Mouse (Mus musculus) ZHBTc4 (cell line): ENCODE measurements around the gene Osbpl2.
A peak's percentile ranks its signal among the peaks of the same experiment; 100 is the strongest.

Source experiments
- DNase-seq: peaks from one replicate; pipeline ENCODE4 v3.0.0-alpha.2; 2011; ENCODE audit warnings: low read depth, low spot score

Gene Osbpl2

DNA sequence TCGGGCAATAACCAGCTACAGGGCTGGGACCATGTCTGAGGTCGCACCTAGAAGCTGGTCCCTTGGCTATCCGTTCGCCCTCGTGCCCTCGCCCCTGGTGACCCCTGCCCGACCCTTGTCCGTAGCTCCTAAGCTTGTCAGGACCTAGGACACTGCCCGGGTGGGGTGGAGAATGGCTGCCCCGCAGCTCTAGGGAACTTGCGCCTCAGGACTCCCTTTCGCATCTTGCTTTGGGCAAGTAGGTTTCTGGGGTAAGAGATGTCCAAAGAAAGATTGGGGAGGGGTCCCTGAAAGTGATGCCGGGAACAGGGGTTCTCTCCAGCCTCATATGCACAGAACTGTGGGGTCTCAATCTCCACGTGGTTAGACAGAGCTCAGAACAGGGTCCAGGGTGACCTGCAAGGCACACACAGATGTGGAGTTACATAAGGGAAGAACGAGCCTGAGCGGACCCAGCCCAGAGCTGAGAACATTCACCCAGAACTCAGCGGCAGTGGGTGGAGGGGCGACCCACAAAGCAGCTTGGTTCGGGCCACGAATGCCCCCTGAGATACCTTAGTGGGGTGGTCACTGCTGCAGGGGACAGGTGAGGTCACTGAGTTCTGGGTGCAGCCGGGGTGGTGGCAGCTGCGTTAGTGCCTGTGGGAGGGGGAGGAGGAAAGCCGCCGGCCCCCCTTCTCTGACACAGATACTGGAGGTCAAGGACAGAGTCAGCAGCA is 14.3 kb upstream of the Osbpl2 start:
- peak; percentile 71 for DNase-seq

DNA sequence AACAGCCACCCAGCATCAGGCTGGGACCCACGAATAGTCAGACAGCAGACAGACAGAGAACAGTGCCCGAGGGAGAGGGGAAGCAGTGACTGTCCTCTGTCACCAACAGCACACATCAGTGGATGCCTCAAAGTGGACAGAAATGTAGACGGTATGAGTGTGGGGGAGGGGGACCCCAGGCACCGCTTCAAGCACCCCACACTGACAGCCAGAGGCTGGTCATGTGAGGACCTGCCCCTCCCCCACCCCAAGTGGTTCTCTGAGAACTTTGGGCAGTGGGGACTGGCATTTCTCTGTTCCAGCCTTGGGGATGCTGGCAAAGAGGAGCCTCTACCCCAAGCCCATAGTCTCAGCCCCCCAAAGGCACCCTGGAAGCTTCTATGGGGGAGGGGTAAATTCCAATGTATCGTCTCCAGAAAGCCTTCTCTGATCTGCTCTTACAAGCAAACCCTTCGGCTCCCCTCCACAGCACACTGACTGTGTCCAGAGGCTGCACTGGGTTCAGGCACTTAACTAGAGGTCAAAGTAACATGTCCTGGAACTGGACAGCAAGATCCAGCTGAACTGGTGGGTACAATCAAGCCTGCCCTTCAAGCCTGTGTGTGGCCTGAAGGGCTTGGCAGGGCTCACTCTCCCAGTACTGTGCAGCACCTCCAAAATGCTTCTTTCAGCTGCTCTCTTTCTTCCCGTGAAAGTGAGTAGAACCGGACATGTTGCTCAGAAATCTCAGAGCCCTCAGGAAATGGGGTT is 13.5 kb upstream of the Osbpl2 start:
- DNase-seq = no peak

DNA sequence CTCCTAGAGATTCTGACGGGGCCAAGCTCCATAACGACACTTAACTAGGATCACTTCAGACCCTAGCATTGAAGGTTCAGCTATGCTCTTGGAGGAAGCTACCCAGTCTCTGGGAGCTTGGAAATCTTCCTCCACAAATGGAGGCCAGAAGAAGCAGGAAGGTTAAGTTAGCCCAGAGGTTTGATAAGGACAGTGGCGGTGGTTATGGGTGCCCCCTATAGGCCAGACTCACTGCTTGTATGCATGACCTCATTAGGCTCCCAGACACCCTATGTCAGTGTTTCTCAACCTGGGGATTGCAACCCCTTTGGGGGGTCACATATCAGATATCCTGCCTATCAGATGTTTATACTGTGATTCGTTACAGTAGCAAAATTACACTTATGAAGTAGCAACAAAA is 12.0 kb upstream of the Osbpl2 start:
- peak; percentile 27 for DNase-seq

DNA sequence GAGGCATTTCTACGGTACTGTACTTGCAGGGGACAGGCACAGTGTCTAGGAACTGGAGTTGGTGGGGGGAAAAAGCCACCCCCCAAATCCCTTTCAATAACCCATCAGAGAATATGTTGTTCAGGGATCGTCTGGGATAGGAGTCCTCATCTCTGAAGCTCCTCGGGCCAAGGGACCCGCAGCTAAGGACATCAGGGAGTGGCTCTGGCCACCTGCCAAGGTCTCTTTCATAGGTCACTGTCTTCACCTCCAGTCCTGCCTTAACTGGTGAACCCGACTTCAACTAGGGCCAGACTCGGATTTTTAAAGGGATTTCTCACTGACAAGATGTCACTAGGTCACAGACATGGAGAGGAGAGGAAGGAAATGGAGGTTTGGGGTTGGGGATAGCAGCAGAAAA is 10.8 kb upstream of the Osbpl2 start:
- DNase-seq = no peak

GRCm38 (mm10) chr2:180113909-180114890 is 4.9 kb upstream of the Osbpl2 start:
- peak; percentile 23 for DNase-seq

GRCm38 (mm10) chr2:180115279-180115678 is 3.8 kb upstream of the Osbpl2 start:
- DNase-seq = peak; percentile 24

GRCm38 (mm10) chr2:180116081-180116493 is 3.0 kb upstream of the Osbpl2 start:
- no peak for DNase-seq

GRCm38 (mm10) chr2:180116741-180117484 is 2.2 kb upstream of the Osbpl2 start:
- DNase-seq = no peak

GRCm38 (mm10) chr2:180117485-180118194 is 1.5 kb upstream of the Osbpl2 start:
- peak; percentile 70 for DNase-seq

DNA sequence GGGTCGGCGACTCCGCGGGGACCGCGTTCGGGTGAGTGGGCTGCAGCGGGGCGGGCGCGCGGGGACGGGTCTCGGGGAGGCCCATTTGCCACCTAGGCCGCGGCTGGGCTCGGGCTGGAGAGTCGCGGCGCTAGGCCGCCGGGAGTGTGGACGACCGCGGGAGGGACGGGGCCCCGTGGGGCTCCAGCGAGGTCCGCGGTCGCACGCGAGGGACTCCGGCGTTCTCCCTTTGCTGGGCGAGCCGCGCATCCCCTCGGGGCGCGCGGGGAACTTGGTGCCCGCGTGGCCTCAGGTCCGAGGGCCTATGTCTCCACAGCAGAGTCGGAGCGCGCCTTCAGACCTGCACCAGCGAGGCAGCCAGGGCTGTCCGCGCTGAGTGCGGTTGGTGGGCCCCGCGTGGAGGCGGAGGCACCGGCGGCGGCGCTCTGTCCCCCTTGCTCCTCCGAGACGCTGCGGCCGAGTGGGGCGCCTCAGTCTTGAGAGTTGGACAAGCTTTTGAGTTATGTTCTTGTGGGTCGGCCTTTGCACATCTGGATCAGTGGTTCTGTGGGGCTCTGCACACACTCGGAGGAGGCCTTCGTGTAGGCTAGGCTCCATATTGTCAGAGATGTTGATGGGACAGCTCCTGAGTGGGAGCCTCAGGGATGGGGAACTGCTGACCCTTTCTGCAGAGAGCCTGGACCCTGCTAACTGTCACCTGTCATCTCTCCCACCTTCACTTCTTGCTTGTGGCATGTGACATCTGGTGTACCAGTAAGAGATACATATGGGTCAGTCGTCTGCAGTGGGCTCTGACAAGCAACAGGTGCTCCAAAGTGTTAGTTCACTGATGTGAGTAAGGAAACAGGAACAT is 559 bp downstream of the Osbpl2 start:
- DNase-seq = peak; percentile 59

DNA sequence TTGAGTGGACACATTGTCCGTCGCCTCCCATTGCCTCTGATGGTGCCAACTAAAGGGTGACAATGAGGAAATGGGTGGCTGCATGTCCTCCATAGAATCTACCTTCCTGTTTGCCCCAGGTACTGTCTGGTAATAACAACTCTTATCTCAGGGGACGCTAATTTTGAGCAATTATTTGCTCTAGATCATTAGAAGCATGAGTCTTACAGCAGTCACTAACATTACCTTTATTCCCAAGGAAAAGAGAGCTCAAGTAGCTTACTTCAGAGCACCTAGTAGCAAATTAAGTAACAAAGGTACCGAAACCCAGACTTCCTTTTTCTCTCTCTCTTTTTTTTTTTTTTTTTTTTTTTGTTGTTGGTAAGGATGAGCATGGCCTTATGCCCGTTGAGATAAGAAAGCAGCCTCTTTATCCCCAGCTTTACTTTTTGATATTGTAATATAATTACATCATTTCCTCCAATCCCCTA is 1.2 kb downstream of the Osbpl2 start:
- no peak for DNase-seq

GRCm38 (mm10) chr2:180124192-180124591 is 5.1 kb downstream of the Osbpl2 start:
- peak; percentile 26 for DNase-seq

DNA sequence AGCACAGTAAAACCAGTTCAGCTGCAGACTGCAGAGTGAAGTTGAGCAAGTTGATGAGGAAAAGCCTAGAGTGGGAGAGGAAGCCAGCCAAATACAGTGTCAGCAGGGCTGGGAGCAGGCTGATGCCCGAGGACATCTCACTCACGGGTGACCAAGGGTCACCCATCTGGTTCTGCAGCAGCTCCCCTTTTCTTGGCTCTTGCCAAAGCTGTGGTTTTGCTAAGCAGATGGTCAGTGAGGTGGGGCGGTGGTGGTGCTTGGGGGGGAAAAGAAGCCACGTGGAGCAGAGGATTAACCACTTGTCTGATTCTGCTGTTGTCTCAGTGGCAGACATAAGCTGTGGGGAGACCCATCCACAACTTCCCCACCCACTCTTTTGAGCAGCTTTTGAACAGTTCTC is 7.1 kb downstream of the Osbpl2 start:
- no peak for DNase-seq

- DNase-seq = no peak
These were observed 8.6 kb downstream of the Osbpl2 start for GRCm38 (mm10) chr2:180127675-180128074.

GRCm38 (mm10) chr2:180133231-180133630 is 14.1 kb downstream of the Osbpl2 start:
- DNase-seq = no peak

- DNase-seq = no peak
These were observed 14.8 kb downstream of the Osbpl2 start for GRCm38 (mm10) chr2:180133911-180134310.

- no peak for DNase-seq
These were observed 16.3 kb downstream of the Osbpl2 start for GRCm38 (mm10) chr2:180135414-180135813.

DNA sequence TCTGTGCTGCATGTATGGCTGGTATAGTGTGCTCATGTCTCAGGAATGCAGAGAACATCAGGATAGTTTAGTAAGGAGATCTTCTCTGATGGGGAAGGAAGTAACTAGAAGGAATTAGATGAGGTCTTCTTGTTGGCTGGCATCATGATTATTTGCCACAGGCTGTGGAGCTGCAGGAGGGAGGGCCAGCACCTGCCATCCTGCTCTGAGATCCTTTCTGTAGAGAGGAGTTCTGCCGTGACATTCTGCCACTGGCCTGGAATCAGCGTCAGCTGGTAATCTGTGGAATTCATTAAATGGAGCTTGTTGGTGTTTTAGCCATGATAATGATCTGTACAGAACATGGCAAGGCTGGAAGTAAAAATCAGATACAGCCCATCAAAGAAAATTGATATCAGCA is 27.0 kb downstream of the Osbpl2 start:
- DNase-seq = no peak

DNA sequence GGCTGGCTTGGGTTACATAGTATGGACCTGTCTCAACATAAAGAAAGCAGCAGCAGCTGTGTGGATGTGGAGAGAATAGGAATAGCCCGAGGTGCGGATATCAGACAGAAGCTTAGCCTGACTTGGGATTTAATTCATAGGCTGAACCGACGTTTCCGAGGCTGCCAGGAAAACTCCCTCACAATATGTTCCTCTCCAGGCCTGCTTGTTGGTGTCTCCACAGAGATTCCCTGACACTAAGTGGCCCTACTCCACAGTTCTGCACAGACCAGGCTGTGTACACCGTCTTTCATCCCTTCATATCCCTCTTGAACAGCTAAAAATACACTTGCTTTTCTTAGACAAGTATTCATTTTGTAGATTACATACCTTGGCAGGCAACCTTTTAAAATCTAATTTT is 28.3 kb downstream of the Osbpl2 start:
- no peak for DNase-seq

DNA sequence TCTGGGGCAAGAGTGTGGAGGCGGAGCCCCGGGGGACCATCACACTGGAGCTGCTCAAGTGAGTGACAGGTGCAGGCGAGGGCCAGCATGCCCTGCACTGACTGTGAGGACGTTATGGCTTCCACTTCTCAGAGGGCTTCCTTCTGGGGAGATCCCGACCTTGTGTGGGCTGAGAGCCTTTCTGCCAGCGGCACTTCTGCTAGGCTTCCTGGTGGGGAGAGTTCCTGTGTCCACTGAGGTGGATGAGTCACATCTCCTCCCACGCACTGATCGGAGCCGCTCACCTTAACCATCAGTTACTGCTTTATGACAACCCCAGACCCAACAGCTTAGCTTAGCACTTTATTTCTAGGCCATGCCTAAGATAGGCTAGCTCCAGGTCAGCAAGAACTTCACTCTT is 29.4 kb downstream of the Osbpl2 start:
- no peak for DNase-seq
